In the genomic region with DNA sequence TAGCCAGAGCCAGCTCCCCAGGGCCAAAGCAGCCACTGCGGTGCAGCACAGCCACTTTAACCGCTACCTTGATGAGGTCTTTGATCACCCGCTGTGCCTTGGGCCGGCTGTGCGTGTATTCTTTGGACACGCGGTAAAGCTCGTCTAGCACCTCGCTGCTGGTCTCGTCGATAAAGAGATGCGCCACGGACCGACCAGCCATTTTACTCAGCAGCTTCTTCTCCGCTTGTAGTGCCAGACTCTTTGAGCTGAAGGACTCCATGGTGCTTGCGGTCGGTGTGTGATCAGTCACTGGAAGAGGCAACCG, we compare ENCODE assay signal across 11 mouse cellular contexts. TPM values are rescaled to one million over a fixed set of nuclear protein-coding genes. Genes with fewer than 3 reads are reported as not detected.
DNase-seq lines count a peak whose midpoint lies in the region; ATAC-seq and TF ChIP-seq lines count a peak whose summit lies in the region.
"Had no signal": no experiment of that assay in that cellular context is flagged by ENCODE, and none has a peak within 500 bp of the region (broad histone marks: within the 10 kb centered on the region; RNA-seq: fewer than 3 reads in every experiment).

No protein-coding gene starts in this region.

- peak overlapping the region; percentile 3 for H3K4me2 ChIP-seq in heart, embryonic 16.5 days (ENCODE audit: low read depth, low read length)
- H3K4me2 ChIP-seq: embryonic facial prominence, embryonic 12.5 days had no signal

- H3K36me3 ChIP-seq in heart, embryonic 16.5 days (ENCODE audit: control insufficient read depth, insufficient read depth) = peaks cover 4% of the 10 kb centered on the region; the same call in 1 of the 2 replicates
- H3K36me3 ChIP-seq in thymus, adult 2 months (ENCODE audit: control insufficient read depth, insufficient read depth, low read length) = peaks cover 11% of the 10 kb centered on the region; the same call in 1 of the 2 replicates
- H3K36me3 ChIP-seq in embryonic facial prominence, embryonic 10.5 days (replicated peaks) = peaks cover 31% of the 10 kb centered on the region

- no peak for ATAC-seq in heart, embryonic 16.5 days (replicated peaks; ENCODE audit: extremely low read depth, insufficient read depth, low FRiP score)
- ATAC-seq: forebrain, embryonic 16.5 days had no signal

- H3K9ac ChIP-seq in heart, embryonic 16.5 days (ENCODE audit: low read length) = no peak overlapping the region
- H3K9ac ChIP-seq: embryonic facial prominence, embryonic 12.5 days had no signal

- no peaks in the 10 kb centered on the region for H3K27me3 ChIP-seq in heart, embryonic 16.5 days (ENCODE audit: control insufficient read depth, insufficient read depth, low read length)
- no peaks in the 10 kb centered on the region for H3K27me3 ChIP-seq in thymus, adult 2 months (ENCODE audit: control insufficient read depth, insufficient read depth, low read length)
- no peaks in the 10 kb centered on the region for H3K27me3 ChIP-seq in embryonic facial prominence, embryonic 10.5 days (replicated peaks; ENCODE audit: low read depth, poor library complexity, severe bottlenecking)
- H3K27me3 ChIP-seq: embryonic facial prominence, embryonic 12.5 days had no signal

- TF ChIP-seq POLR2A in thymus, adult 2 months (IDR thresholded peaks at IDR 0.05; ENCODE audit: control insufficient read depth, extremely low read depth, insufficient read depth, low read length, poor library complexity) = no peak

- no peak overlapping the region for H3K27ac ChIP-seq in heart, embryonic 16.5 days (ENCODE audit: low read length)
- H3K27ac ChIP-seq in thymus, adult 2 months (ENCODE audit: control insufficient read depth, insufficient read depth, low read length) = peak overlapping the region; percentile 6; the same call in 1 of the 2 replicates
- no peak overlapping the region for H3K27ac ChIP-seq in embryonic facial prominence, embryonic 10.5 days (replicated peaks)
- H3K27ac ChIP-seq: embryonic facial prominence, embryonic 12.5 days had no signal

- no peaks in the 10 kb centered on the region for H3K9me3 ChIP-seq in heart, embryonic 16.5 days (replicated peaks; ENCODE audit: control insufficient read depth, low read length)
- H3K9me3 ChIP-seq in embryonic facial prominence, embryonic 10.5 days = no peaks in the 10 kb centered on the region
- H3K9me3 ChIP-seq: embryonic facial prominence, embryonic 12.5 days had no signal

- H3K4me3 ChIP-seq in heart, embryonic 16.5 days (ENCODE audit: low read length) = no peak overlapping the region
- no peak overlapping the region for H3K4me3 ChIP-seq in thymus, adult 2 months (ENCODE audit: control insufficient read depth, insufficient read depth, low read length)
- 0 out of 2 replicates have a peak overlapping the region, but pooled peaks have one; percentile 13 for H3K4me3 ChIP-seq in embryonic facial prominence, embryonic 10.5 days
- H3K4me3 ChIP-seq: embryonic facial prominence, embryonic 12.5 days had no signal

- WGBS in heart, embryonic 16.5 days = 66% methylated on average over 18 of the region's 18 CpGs
- WGBS in thymus, adult 2 months = 93% methylated on average over 18 of the region's 18 CpGs
- WGBS in embryonic facial prominence, embryonic 10.5 days = 66% methylated on average over 18 of the region's 18 CpGs

- DNase-seq in heart, adult 18-20 months = no peak
- no peak for DNase-seq in thymus, adult 2 months
- no peak for DNase-seq in thymus, postnatal 36 days
- DNase-seq in embryonic facial prominence, embryonic 10.5 days (ENCODE audit: low spot score) = no peak
- no peak for DNase-seq in Muller cell, postnatal 12 days (ENCODE audit: inconsistent ontology term)
- DNase-seq in right cerebral cortex, postnatal 36 days (ENCODE audit: low spot score in 2 of 2) = no peak
- DNase-seq: cerebellum, adult 18-20 months; left cerebral cortex, postnatal 4 days had no signal

- peaks cover 5% of the 10 kb centered on the region for H3K4me1 ChIP-seq in heart, embryonic 16.5 days (ENCODE audit: control insufficient read depth, insufficient read depth, low read length)
- H3K4me1 ChIP-seq in thymus, adult 2 months (replicated peaks; ENCODE audit: control insufficient read depth, insufficient read depth, low read length) = peaks cover 38% of the 10 kb centered on the region
- peaks cover 13% of the 10 kb centered on the region for H3K4me1 ChIP-seq in embryonic facial prominence, embryonic 10.5 days

- no peak for TF ChIP-seq CTCF in thymus, adult 2 months (IDR thresholded peaks at IDR 0.05; ENCODE audit: borderline replicate concordance, control insufficient read depth, extremely low read depth, insufficient read depth, low read length, poor library complexity)

RNA-seq across cellular contexts. Expression of gene Tnfaip8l2, which starts 1.9 kb away (rescaled TPM):
- 3.9 and 4.4 TPM in 2 replicates for polyA plus RNA-seq in heart, embryonic 16.5 days (2015; fragmentation: Nextera tagmentation; extraction: Ambion mirVana)
- total RNA-seq in heart, adult 18-20 months (2021) = 1 to 10 TPM; 2.2 to 2.6 TPM
- 78.5 and 79.6 TPM in 2 replicates for polyA plus RNA-seq in thymus, adult 2 months (2012; rRNA removed)
- polyA plus RNA-seq in embryonic facial prominence, embryonic 10.5 days (2016; fragmentation: Nextera tagmentation; extraction: Ambion mirVana) = 0.98 and 2.8 TPM in 2 replicates

RNA-seq across cellular contexts. Expression of gene Lysmd1, which starts 6.4 kb away (rescaled TPM):
- polyA plus RNA-seq in heart, embryonic 16.5 days (2015; fragmentation: Nextera tagmentation; extraction: Ambion mirVana) = 9.7 and 11.3 TPM in 2 replicates
- total RNA-seq in heart, adult 18-20 months (2021) = 1 to 10 TPM; 4.5 to 4.7 TPM
- 13.1 and 14.1 TPM in 2 replicates for polyA plus RNA-seq in thymus, adult 2 months (2012; rRNA removed)
- 14.0 and 14.5 TPM in 2 replicates for polyA plus RNA-seq in embryonic facial prominence, embryonic 10.5 days (2016; fragmentation: Nextera tagmentation; extraction: Ambion mirVana)

RNA-seq across cellular contexts. Expression of gene Scnm1, which starts 6.4 kb away (rescaled TPM):
- 54.1 and 59.2 TPM in 2 replicates for polyA plus RNA-seq in heart, embryonic 16.5 days (2015; fragmentation: Nextera tagmentation; extraction: Ambion mirVana)
- 10 to 100 TPM; 36.5 to 38.3 TPM for total RNA-seq in heart, adult 18-20 months (2021)
- polyA plus RNA-seq in thymus, adult 2 months (2012; rRNA removed) = 56.4 and 63.8 TPM in 2 replicates
- polyA plus RNA-seq in embryonic facial prominence, embryonic 10.5 days (2016; fragmentation: Nextera tagmentation; extraction: Ambion mirVana) = 81.0 and 84.4 TPM in 2 replicates

RNA-seq across cellular contexts. Expression of gene Tmod4, which starts 16.0 kb away (rescaled TPM):
- 1.9 TPM in 2 replicates for polyA plus RNA-seq in heart, embryonic 16.5 days (2015; fragmentation: Nextera tagmentation; extraction: Ambion mirVana)
- total RNA-seq in heart, adult 18-20 months (2021) = 10 to 100 TPM; 34.7 to 36.3 TPM
- 1.8 and 3.6 TPM in 2 replicates for polyA plus RNA-seq in thymus, adult 2 months (2012; rRNA removed)
- polyA plus RNA-seq in embryonic facial prominence, embryonic 10.5 days (2016; fragmentation: Nextera tagmentation; extraction: Ambion mirVana) = 1.4 and 1.5 TPM in 2 replicates

RNA-seq across cellular contexts. Expression of gene Sema6c, which starts 20.0 kb away (rescaled TPM):
- polyA plus RNA-seq in heart, embryonic 16.5 days (2015; fragmentation: Nextera tagmentation; extraction: Ambion mirVana) = 1.5 and 2.7 TPM in 2 replicates
- 1 to 10 TPM; 4.0 to 4.8 TPM for total RNA-seq in heart, adult 18-20 months (2021)
- 12.0 and 14.0 TPM in 2 replicates for polyA plus RNA-seq in thymus, adult 2 months (2012; rRNA removed)
- 6.8 and 9.2 TPM in 2 replicates for polyA plus RNA-seq in embryonic facial prominence, embryonic 10.5 days (2016; fragmentation: Nextera tagmentation; extraction: Ambion mirVana)

Comparison
In these comparisons a context has a peak if more than half of its experiments do, and no peak if none do; other contexts are left out.
1. RNA of gene Tnfaip8l2, which starts 1.9 kb away (polyA plus RNA-seq): 78.5 to 79.6 TPM in thymus, adult 2 months; 3.9 to 4.4 TPM in heart, embryonic 16.5 days and 0.98 to 2.8 TPM in embryonic facial prominence, embryonic 10.5 days; every median in the first group is over 10 times any median in the second.